Mouse (Mus musculus) testis, postnatal 14 days (tissue): Measurements from ENCODE around the gene Cmtm2a.
"Not testable (repeated sequence)": the region's sequence is repeated elsewhere in the genome, so short reads cannot be mapped to it uniquely, and the experiment has no call there.

ENCODE experiments used
- DNase-seq: peaks from one replicate; pipeline ENCODE4 v3.0.0; 2021; ENCODE audit warnings: low spot score

Gene Cmtm2a

DNA sequence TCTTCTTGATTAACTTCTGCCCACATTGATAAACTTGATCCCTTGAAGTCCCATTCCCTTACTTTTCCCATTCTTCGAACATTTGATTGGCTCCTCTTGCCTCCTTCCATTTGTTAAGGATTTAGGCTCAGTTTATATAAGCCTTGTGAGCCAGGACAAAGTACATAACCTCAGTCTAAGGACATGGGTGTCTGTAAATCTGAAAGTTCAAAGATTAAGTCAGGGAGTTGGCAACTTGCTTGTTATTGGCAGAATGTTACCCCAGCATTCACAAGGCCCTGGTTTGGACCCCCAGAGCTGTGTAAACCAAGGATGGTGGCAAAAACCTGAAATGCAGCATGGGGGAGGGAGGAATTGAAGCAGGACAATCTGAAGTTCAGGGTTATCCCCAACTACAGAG, 1.4 kb upstream of the Cmtm2a start:
- DNase-seq = no peak

DNA sequence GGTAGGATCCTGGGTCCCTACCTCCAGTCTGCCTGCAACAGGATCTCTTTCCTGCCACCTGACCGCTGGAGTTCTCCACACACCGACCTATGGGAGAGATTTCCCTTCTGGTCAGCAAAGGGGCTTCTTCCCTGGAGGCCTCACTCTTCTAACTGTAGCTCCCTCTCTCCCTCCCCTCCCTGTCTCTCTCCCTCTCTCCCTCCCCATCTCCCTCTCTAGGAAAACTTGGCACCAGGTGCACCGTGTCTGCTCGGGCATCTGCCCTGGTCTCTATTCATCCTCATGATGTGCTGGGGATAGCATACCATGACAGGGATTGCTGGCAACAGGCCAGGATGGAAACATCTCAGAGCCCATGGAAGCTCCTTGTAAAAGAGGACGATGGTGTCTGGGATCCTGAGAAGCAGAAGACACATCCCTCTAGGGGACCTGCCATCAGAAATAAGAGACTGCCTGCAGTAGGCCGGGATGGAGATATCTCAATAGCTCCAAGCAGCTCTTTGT, 24.0 kb downstream of the Cmtm2a start:
- DNase-seq = no peak

DNA sequence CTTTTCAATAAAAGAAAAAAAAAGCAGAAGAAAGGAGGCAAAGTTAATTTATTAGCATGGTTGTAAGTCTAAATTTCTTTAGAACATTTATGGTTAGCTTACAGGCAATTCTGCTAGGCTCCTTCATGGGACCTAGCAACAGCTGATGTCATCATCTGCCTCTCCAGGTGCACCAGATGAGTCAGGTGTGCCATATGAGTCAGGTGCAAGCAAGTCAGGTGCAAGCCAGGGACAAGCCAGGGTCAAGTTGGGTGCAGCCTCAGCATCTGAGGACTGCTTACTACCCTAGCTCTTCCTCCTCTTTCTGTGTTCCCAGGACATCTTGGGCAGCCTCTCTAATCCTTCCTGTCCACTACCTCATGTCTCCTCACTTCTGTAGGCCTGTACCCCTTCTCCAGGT, 24.6 kb downstream of the Cmtm2a start:
- DNase-seq = no peak

DNA sequence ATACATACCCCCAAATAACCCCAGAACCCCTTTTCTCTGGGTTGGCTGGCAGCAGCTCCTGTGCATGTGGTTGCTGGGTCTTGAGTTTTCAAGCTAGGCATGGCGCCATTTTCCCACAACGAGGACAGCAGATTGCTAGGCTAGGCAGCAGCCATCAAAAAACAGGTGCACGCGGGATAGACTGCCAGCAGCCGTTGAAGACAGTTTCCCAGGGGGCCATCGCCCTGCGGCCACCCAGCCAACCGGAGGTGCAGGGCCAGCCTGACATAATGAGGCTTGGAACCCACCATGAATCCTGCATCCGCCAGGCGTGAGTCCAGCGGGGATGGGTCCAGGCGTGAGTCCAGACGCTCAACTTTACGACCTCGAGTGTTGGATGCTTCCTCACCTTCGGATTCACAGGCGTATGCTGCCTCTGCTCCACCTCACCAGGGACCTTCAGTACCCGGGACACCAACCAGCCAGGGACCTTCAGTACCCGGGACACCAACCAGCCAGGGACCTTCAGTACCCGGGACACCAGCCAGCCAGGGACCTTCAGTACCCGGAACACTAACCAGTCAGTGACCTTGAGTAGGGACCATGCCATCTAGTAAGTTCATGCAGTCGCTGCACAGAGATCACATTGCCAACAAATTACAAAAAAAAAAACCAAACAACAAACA, 28.6 kb downstream of the Cmtm2a start:
- DNase-seq = not testable (repeated sequence)

DNA sequence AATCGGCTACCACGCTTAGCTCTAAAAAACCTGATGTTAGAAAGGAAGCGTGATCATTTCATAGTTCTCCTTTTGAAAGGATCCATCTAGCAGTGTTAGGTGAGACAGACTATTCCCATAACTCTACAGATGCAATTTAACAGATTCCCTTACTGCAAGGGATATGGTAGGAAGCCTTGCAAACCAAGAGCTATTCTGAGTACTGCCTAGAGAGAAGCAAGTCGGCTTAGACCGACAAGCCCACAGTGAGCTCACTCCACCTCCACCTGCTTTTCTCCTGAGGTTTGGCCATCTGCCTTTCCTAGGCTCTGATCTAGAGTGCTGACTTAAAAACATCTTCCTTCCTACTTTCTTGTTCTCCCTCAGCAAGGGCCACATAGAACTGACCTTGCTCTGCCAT, 31.2 kb downstream of the Cmtm2a start:
- not testable (repeated sequence) for DNase-seq

DNA sequence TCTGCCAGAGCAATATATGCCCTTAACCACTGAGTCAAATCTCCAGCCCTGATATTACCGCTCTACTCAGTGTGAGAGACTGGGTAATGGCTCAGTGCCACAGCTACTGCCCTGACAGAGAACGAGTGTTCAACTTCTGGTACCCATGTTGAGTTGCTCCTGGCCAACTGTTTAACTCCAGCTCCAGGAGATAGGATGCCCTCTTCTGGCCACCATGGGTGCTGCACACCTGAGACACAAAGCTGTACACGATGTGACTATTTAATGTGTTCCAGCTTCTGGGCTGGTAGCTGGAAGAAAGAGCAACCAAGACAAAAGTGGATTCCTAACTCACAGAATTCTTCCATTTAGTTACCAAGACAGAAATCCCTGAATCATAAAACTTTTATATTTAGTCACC, 40.0 kb downstream of the Cmtm2a start:
- DNase-seq = no peak

DNA sequence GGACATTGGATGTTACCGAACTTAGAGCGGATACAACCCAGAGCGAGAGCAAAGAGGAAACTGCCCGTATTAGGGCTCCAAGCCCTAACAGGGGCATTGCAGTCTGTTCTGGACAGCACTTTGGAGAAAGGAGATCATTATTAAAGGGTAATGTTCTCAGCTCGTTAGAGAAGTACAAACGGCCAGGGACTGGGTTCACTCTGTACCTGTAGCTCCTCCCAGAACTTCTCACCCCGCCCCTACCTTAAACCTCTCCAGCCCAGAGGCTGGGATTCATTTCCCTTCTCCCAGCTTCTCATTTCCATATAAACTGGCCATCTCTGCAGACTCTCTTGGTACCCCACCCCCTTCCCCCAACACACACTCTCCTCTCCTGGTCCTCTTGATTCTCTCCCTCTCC, 41.5 kb downstream of the Cmtm2a start:
- no peak for DNase-seq

DNA sequence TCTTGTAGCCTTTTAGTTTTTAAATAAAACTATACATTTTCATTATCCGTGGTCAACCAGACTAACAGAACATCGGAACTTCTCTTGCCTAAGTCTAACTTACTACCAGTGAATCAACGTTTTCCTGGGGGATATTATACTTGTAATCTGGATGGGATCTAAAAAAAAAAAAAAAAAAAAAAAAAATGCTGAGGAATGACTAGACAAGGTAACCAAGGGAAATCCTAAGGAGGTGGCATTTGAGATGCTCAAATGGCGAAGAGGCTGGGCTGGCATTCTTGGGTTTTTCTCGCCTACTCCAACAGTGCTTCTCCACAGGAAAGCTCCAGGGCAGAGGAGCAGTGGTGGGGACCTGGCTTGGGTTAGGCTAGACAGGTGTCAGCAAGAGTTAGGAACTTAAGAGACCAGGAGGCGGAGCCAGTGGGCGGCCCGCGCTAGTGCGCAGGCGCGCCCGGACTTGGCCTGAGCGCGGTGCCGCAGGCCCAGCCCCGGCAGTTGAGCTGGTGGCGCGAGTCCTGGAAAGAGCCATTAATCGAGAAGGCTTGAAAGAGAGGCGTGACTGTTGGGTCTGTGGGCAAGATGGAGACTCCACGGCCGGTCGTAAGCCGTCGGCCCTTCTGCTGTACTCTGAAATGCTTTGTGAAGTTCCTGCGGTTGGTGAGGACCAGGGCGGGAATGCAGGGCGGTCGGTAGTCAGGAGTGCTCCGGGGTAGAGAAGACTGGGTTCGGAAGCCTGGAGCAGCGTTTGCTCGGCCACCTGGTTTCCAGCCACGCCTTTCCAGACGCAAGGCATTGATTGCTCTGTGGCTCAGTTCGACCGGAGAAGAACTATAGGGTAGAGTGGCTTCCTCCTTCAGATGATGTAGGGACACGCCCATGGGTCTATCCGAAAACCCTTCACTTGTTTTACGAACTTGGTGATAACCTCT, 42.3 kb downstream of the Cmtm2a start, which contains the start of gene Cklf:
Gene Cklf (plus strand): TSS at position 423 of the 929 bp plus-strand sequence.
- DNase-seq = peak; percentile 86

DNA sequence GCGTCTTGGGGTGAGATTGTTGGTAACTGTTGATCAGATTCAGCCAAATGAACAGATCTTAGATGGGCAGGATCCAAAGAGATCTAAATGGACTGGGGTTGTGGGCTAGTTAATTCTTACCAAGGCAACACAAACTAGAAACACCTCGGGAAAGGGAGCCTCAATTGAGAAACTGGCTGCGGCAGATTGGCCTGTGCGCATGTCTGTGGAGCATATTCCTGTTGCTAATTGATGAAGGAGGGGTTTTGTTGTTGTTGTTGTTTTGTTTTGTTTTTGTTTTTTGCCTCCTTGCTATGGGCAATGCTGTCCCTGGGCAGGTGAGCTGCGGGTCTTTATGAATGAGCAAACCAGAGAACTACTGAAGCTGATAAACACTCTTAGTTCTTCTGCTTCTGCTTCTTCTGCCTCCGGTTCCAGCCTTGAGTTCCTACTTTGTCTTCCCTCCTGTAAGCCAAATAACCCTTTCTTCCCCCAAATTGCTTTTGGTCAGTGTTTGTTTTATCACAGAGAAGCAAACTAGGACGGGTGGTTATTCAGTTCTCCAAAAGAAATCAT, 43.5 kb downstream of the Cmtm2a start:
- no peak for DNase-seq

DNA sequence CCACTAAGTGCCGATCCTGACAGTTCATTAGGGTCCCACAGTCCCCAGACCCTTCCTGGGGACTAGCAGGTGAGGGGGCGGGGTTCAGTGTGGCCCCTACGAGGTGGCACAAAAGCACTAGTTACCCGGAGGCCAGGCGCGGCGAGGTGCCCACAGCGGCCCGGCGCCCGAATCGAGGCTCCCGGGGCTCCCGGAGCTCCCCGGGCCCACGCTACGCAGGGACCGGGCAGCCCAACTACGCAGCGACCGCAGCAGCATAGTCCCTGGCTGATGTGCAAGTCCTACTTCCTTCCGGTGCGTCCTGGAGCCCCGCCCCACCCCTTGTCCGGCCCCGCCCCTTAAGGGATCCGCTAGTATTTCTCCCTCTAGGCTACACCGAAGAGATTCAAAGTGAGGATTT, 44.7 kb downstream of the Cmtm2a start, which contains the start of gene Tk2:
Gene Tk2 (minus strand): TSS at position 283 of the 400 bp plus-strand sequence.
- peak; percentile 78 for DNase-seq

DNA sequence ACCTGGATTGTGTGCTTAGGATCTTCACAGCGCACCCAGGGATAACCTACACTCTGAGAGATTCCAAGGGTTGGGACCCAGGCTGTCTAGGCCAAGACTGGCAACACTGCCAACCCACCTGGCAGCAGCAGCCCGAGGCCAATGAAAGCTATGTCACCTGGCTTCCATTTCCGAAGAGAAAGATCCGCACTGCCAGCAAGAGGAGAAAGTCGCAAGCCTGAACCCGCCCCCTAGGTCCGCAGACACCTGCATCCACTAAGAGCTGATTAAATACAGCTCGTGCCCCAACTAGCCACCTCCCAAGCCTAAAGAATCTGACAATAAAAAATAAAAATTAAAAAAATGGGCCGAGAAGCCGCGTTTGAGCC, 45.1 kb downstream of the Cmtm2a start:
- peak; percentile 10 for DNase-seq

DNA sequence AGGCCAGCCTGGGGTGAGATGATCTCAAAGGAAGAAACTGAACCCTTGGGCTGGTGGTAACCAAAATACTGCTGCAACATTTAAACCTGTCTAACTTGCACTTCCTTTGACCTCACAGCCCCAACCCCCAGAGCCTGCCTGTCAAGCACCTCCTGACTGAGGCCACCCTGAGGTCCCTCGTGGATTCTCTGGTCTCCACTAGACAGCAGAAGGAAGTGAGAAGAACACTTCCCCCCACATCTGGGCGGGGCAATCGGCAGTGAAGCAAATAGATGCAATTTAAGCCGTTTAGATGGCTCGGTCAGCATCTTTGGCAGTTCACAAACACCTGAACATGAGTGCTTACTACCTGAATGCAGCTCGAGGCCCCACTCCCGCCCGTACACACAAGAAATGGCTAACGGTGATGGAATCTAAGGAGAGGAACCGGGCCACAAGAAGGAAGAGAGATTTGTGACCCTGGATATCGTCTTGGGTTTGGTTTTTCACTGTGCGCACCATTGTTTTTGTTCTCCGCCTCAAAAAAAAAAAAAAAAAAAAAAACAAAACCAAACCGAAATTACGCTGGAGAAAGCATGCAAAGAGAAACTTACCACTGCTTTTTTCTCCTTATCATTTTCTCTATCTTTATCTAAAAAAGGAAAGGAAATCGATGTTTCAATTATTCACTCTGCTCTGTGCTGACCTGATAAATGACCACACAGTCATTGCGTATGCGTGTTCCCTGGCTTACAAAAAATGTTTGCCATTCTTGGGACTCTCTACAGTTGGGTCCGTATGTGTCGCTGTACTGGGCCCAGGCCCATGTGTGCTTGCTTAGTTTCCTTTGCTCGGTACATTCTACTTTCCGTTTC, 45.7 kb downstream of the Cmtm2a start:
- no peak for DNase-seq

DNA sequence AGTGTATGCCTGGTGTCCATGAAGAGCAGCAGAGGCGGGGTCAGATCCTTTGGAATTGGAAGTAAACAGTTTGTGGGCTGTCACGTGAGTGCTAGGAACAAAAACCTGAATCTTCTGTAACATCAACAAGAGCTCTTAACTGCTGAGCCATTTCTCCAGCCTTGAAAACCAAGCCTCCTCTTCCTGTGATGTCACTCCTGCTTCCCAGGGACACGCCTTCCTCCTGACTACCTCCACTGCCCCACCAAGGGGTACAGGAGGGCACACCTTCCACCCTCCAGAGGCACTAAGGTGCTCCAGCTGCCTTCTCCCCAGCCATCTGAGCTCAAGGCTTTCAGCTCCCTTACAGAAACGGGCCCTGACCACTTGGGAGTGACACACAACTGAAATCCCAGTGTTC, 46.4 kb downstream of the Cmtm2a start:
- no peak for DNase-seq

DNA sequence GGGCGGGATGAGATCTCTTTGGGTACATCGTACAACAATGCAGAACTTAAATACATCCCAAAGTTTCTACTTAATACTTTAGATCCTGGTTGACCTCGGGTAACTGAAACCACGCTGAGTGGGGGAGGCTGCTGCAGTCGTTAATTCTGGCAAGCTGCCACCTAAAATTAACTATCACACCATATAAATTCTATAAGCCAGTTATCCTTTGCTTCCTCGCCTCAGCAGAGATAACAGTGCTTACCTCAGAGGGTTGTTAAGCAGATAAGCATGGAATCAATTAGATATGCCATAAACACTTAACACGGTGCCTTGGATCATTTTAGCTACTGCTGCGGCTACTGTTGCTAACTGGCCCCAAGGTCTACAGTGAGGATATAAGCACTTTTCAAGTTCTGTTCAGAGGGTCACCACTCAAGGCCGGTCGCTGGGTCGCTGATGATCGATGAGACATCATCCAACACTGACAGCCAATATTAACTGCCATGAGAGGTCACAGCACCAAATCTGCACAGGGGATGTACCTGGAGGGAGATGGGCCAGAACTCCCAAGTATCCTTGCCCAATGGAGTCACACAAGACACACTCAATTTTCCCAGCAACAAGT, 50.8 kb downstream of the Cmtm2a start:
- DNase-seq = no peak

DNA sequence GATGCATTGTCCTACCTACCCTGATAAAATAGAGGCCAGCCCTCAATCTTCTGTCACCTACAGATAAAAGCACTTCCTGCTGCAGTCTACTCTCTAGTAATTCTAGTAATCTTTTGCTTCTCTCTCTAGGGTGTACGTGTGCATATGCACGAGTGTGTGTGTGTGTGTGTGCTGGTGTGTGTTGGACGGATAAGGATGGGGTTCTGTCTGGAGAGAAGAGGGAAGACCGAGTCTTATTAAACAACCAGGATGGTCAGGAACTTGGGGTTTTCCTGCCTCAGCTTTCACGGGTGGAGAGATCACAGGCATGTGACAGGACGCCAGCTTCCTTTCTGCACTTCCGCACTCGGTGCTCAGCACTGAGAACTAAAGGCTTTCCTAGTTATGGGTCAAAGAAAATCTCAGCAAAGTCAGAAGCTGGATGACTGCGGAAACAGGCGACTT, 53.5 kb downstream of the Cmtm2a start:
- no peak for DNase-seq

DNA sequence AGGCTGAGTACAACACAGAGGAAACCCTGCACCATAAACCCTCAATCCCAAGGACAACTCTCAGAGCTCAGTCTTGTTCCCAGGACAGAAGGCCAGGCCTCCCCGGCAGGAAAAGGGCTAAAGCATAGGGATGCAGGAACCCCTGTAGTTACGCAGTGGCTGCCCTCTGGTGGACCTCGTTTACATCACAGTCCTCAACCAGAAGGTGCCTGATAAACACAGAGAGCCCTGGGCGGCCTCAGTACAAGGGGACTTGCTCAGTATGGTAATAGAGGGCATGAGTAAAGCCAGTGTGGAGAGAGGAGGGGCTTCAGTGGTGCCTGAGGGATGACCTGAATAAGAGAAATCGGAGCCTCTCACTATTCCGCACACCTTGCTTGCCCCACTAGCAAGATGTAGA, 58.4 kb downstream of the Cmtm2a start:
- no peak for DNase-seq

DNA sequence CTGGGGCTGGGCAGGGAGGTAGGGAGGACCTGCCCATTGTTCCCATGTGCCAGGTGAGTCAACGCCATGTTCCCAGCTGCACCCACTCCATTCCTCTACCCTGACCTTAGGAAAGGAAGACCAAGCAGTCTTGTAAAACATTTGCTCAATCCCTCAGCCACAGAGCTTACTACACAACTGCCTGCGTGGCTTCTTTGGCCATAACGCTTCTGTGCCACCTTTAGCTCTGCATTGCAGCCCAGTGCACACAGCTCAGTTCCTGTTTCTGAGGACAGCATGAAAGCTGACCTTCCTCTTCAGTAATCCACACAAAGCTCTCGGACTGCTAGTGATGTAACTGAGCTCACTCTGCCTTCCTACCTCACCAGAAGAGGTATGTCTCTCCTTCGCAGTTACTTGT, 60.1 kb downstream of the Cmtm2a start:
- no peak for DNase-seq

DNA sequence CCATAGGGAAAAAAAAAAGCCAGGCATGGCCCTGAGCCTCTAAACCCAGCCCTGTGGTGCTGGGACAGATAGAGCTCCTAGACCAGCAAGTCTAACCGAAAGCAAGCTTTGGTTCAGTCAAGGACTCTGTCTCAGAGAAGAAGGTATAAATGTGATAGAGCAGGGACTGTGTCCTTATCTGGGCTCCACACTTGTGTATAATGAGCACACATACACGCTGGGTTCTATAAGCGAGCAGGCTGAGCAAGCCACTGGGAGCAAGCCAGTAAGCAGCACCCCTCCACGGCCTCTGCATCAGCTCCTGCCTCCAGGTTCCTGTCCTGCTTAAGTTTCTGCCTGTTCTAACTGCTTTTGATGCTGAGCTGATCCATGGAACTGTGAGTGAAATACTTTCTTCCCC, 60.9 kb downstream of the Cmtm2a start:
- no peak for DNase-seq
